Mouse (Mus musculus) adrenal gland, postnatal 36 days (tissue): ENCODE results near the gene E2f1. TPM values are rescaled to one million over a fixed set of nuclear protein-coding genes. Genes with fewer than 3 reads are reported as not detected.

Experiments
- total RNA-seq, 2 experiments: library from RNA; stranded (reverse); gene quantifications; 2 replicates each; pipeline ENCODE4 v1.2.3; 2021

Gene E2f1
- total RNA-seq, 2 experiments from 2014 or later = 8.7 to 9.6 TPM

Other genes starting within 250 kb of the E2f1 start
- 10 to 100 TPM; 11.0 to 13.9 TPM for gene Cdk5rap1, start 196.9 kb downstream of the E2f1 start, total RNA-seq
- gene Snta1, start 161.8 kb downstream of the E2f1 start, total RNA-seq = 10 to 100 TPM; 22.1 to 26.5 TPM
- 10 to 100 TPM; 30.7 to 40.9 TPM for gene Cbfa2t2, start 133.4 kb downstream of the E2f1 start, total RNA-seq
- gene 1700003F12Rik, start 22.8 kb downstream of the E2f1 start, total RNA-seq = under 1 TPM in 1 of 2 experiments, not detected in 1; 0.43 TPM
- gene Actl10, start 18.1 kb downstream of the E2f1 start, total RNA-seq = not detected
- gene Necab3, start 11.0 kb downstream of the E2f1 start, total RNA-seq = 1 to 10 TPM; 1.1 to 1.5 TPM
- gene Pxmp4, start 33.8 kb upstream of the E2f1 start, total RNA-seq = 10 to 100 TPM; 30.9 to 35.7 TPM
- gene Zfp341, start 43.4 kb upstream of the E2f1 start, total RNA-seq = 1 to 10 TPM; 2.6 to 3.0 TPM
- gene 4930519P11Rik, start 43.5 kb upstream of the E2f1 start, total RNA-seq = under 1 TPM in 1 of 2 experiments, not detected in 1; 0.63 TPM
- gene Chmp4b, start 81.8 kb upstream of the E2f1 start, total RNA-seq = 100 to 1,000 TPM; 220 to 259 TPM
- gene Gm14214, start 200.1 kb upstream of the E2f1 start, total RNA-seq = not detected
- 100 to 1,000 TPM; 187 to 234 TPM for gene Raly, start 221.2 kb upstream of the E2f1 start, total RNA-seq
- not detected for gene a, start 221.5 kb upstream of the E2f1 start, total RNA-seq